Mouse (Mus musculus) stomach, postnatal 0 days (tissue): ENCODE measurements around the gene Trp53i11. TPM values are rescaled to one million over a fixed set of nuclear protein-coding genes. Genes with fewer than 3 reads are reported as not detected.

Source experiments
- ATAC-seq: fragments of 200-750 bp; cut with Nextera tagmentation; 2 replicates; pipeline ENCODE4 v1.8.0; 2017; ENCODE audit not compliant: low FRiP score, low TSS enrichment
- DNase-seq: peaks from one replicate; pipeline ENCODE4 v3.0.0-alpha.2; 2016; ENCODE audit warnings: low spot score
- H3K27ac ChIP-seq: fragments of 300-500 bp; sonication (generic); replicated peaks from 2 replicates; pipeline ENCODE4 v1.5.1; 2014; ENCODE audit warnings: mild to moderate bottlenecking, control low read depth
- H3K27me3 ChIP-seq: fragments of 300-500 bp; sonication (generic); 2 replicates; pipeline ENCODE4 v1.6.1; 2014; ENCODE audit warnings: low read length; ENCODE audit not compliant: control insufficient read depth, insufficient read depth
- H3K36me3 ChIP-seq: fragments of 300-500 bp; sonication (generic); 2 replicates; pipeline ENCODE4 v1.6.1; 2014; ENCODE audit warnings: low read length, mixed read lengths; ENCODE audit not compliant: control insufficient read depth, insufficient read depth
- H3K4me1 ChIP-seq: fragments of 300-500 bp; sonication (generic); replicated peaks from 2 replicates; pipeline ENCODE4 v1.6.1; 2014; ENCODE audit warnings: antibody characterized with exemption; ENCODE audit not compliant: control insufficient read depth, insufficient read depth
- H3K4me2 ChIP-seq: fragments of 300-500 bp; sonication (generic); replicated peaks from 2 replicates; pipeline ENCODE4 v1.6.1; 2014; ENCODE audit warnings: low read depth, mild to moderate bottlenecking, control low read depth, moderate library complexity
- H3K4me3 ChIP-seq: fragments of 300-500 bp; sonication (generic); 2 replicates; pipeline ENCODE4 v1.5.1; 2014; ENCODE audit warnings: low read depth, low read length, control low read depth
- H3K9ac ChIP-seq: fragments of 300-500 bp; sonication (generic); 2 replicates; pipeline ENCODE4 v1.6.1; 2014; ENCODE audit warnings: mild to moderate bottlenecking, low read length, control low read depth, mixed read lengths
- H3K9me3 ChIP-seq: fragments of 300-500 bp; sonication (generic); 2 replicates; pipeline ENCODE4 v1.6.1; 2016; ENCODE audit warnings: low read length; ENCODE audit not compliant: control insufficient read depth
- CTCF ChIP-seq: IDR thresholded peaks from 2 replicates; pipeline ENCODE4 v1.5.1; 2016; ENCODE audit warnings: antibody characterized with exemption, low read depth, mild to moderate bottlenecking, moderate library complexity
- EP300 ChIP-seq: optimal IDR thresholded peaks from 2 replicates; pipeline ENCODE3; 2016; ENCODE audit warnings: antibody characterized with exemption
- WGBS: fragments of 180-500 bp; shearing (Covaris S2); extraction: QIAGEN DNeasy Blood & Tissue Kit; methylation state at CpG from one replicate; pipeline ENCODE4 v1.1.7; 2014; 5-methylcytosine and 5-hydroxymethylcytosine counted together
- polyA plus RNA-seq: library from polyadenylated mRNA; unstranded; fragments of >200 nt; fragmentation: Nextera tagmentation; extraction: Ambion mirVana; gene quantifications from 2 replicates; pipeline ENCODE4 v1.2.1, GENCODE M21; 2015

The Trp53i11 gene
- polyA plus RNA-seq, 1 experiment from 2014 or later = 17.3 TPM

DNA sequence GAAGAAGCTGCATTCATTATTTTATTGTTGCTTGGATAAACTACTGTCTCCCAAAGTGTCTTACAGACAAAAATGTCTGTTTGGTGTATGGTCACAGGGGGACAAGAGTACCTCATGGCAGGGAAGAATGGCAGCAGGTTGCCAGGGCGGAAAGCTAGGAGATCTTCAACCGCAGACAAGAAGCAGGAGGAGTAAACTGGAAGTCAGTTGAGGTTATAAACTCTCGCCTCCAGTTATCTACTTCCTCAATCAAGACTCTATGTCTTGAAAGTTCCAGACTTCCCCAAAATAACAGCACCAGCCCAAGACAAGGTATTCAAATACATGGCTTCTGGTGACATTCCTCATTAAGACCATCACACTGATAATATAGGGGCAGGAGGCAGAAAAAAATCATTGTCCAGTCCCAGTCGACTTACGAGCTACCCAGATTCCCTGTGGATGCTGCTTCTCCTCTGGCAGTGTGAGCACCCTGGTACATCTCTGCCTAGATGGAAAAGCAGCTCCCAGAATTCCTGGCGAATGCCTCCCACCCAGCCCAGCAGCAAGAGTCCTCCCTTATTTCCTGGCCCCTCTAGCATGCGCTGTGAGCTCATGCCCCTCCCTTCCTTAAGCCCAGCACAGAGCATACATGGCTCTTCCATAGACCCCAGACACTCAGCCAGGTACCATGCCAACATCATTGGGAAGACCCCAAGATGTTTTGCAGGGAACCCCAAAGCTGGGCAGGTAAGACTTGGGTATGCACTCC is 25.3 kb upstream of the Trp53i11 start:
- TF ChIP-seq EP300 (no peak), CTCF (no peak)
- Histone ChIP-seq H3K9ac (no peak overlapping the region), H3K27ac (no peak overlapping the region), H3K4me2 (no peak overlapping the region), H3K4me3 (no peak overlapping the region), H3K4me1 (0 out of 2 replicates have a peak, but pooled peaks cover 2% of the 10 kb centered on the region), H3K9me3 (no peaks in the 10 kb centered on the region), H3K27me3 (no peaks in the 10 kb centered on the region), H3K36me3 (no peaks in the 10 kb centered on the region)
- ATAC-seq (no peak), DNase-seq (no peak)
- 76% methylated on average over 7 of the region's 7 CpGs for WGBS

DNA sequence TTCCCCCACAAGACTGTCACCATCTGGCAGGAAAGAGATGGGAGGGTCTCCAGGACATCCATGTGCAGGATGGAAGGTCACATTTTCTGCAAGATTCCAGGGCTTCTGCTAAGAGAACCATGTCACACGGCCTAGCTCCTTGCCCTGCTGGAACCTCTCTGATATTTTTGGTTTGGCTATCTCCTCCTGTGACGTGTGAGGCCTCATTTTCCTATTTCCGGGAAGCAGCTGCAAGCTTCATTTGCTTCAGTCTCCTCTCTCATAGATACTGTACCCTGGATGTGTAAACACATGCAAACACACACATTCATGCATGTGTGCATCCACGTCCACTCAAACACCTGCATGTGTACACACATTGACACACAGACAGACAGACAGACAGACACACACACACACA is 24.6 kb upstream of the Trp53i11 start:
- H3K27me3 ChIP-seq = no peaks in the 10 kb centered on the region
- H3K36me3 ChIP-seq = no peaks in the 10 kb centered on the region
- no peak overlapping the region for H3K27ac ChIP-seq
- H3K4me1 ChIP-seq = 0 out of 2 replicates have a peak, but pooled peaks cover 2% of the 10 kb centered on the region
- H3K9me3 ChIP-seq = no peaks in the 10 kb centered on the region
- WGBS = 49% methylated on average over 4 of the region's 4 CpGs
- DNase-seq (no peak), ATAC-seq (no peak)
- no peak overlapping the region for H3K4me3 ChIP-seq
- no peak overlapping the region for H3K4me2 ChIP-seq
- no peak for TF ChIP-seq CTCF
- TF ChIP-seq EP300 = no peak
- no peak overlapping the region for H3K9ac ChIP-seq

DNA sequence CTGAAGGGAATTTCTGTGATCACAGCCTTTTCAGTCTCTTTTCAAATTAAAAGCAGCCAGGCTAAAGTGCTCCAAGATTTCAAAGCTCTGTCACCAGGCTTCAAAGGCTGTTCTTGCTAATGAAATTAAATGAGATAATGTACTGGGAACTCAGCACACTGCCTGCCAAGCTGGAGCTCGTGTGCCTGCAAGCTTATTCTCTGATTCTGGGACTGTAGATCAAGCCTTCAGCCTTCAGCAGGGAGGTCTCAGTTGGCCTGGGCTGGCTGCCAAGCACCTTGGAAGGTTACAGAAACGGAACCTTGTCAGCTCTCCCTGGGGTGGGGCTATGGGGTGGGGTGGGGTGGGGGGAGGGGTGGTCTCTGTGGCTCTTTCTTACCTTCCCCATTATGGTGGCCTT is 24.0 kb upstream of the Trp53i11 start:
- ATAC-seq (peak; percentile 37; the same call in 1 of the 2 replicates), DNase-seq (peak; percentile 63)
- Histone ChIP-seq H3K4me3 (no peak overlapping the region), H3K9me3 (no peaks in the 10 kb centered on the region), H3K27me3 (no peaks in the 10 kb centered on the region), H3K27ac (no peak overlapping the region), H3K4me2 (no peak overlapping the region), H3K36me3 (no peaks in the 10 kb centered on the region), H3K9ac (no peak overlapping the region), H3K4me1 (0 out of 2 replicates have a peak, but pooled peaks cover 2% of the 10 kb centered on the region)
- 0% methylated on average over 2 of the region's 2 CpGs for WGBS
- no peak for TF ChIP-seq EP300

DNA sequence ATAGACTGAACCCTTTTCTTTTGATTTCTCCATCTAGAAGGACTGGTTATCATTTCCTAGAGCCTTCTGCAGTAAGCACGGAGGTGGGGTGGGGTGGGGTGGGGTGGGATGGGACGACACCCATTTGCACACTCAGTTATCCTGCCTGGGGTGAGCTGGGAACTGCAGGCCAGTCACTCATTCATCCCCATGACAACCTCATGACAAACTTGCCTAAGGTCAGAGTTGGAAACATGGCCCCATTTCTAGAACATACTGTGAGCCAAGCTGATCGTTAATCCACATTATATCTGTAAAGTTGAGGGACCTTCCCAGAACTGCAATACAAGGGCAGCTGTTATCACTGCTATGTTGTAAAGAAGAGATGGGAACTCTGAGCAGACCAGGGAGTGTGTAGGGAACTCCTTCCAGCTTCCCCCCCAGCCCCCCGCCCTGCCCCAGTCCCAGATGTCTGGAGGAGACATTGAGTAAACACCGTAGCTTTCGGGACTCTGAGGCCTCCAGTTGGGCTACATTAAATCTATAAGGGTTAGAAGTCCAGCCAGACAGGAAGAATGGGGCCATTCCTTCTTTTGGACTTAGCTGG is 23.5 kb upstream of the Trp53i11 start:
- 50% methylated on average over 6 of the region's 6 CpGs for WGBS
- ATAC-seq (0 out of 2 replicates have a peak, but pooled peaks have one; percentile 8), DNase-seq (no peak)
- Histone ChIP-seq H3K4me3 (no peak overlapping the region), H3K27ac (no peak overlapping the region), H3K4me1 (0 out of 2 replicates have a peak, but pooled peaks cover 2% of the 10 kb centered on the region), H3K9me3 (no peaks in the 10 kb centered on the region), H3K9ac (no peak overlapping the region), H3K4me2 (no peak overlapping the region), H3K27me3 (no peaks in the 10 kb centered on the region), H3K36me3 (no peaks in the 10 kb centered on the region)
- TF ChIP-seq EP300 (no peak), CTCF (no peak)

DNA sequence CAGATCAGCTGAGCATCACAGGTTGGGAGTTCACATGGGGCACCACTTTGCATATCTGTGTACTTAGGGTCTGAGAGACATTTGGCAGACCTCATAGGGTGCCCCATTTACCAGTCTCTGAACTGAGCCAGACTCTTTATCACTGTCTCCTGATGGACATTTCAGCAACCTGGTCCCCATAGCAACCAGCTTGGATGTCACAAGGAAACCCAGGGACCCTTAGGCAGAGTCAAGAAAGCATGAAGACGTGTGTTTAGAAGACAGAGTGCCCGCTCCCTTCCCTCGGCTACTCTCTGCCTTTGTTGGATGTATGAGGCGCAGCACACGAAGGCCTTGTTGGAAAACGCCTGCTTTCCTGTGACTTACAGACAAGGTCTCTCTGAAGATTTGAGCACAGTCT is 21.1 kb upstream of the Trp53i11 start:
- no peak for DNase-seq
- no peak for TF ChIP-seq EP300
- no peak for TF ChIP-seq CTCF
- Histone ChIP-seq H3K27me3 (no peaks in the 10 kb centered on the region), H3K4me2 (no peak overlapping the region), H3K4me1 (0 out of 2 replicates have a peak, but pooled peaks cover 2% of the 10 kb centered on the region), H3K27ac (no peak overlapping the region), H3K4me3 (no peak overlapping the region), H3K36me3 (no peaks in the 10 kb centered on the region), H3K9ac (no peak overlapping the region), H3K9me3 (no peaks in the 10 kb centered on the region)
- ATAC-seq = no peak
- WGBS = 80% methylated on average over 6 of the region's 6 CpGs
